Comparison of ENCODE assay signal across 10 mouse cellular contexts in genomic region chr13:90279355-90279754, GRCm38 (mm10).
DNase-seq lines count a peak whose midpoint lies in the region; ATAC-seq and TF ChIP-seq lines count a peak whose summit lies in the region.
"Had no signal": no experiment of that assay in that cellular context is flagged by ENCODE, and none has a peak within 500 bp of the region (broad histone marks: within the 10 kb centered on the region; RNA-seq: fewer than 3 reads in every experiment).

No protein-coding gene starts in this region.

- no peak overlapping the region for H3K4me2 ChIP-seq in neural tube, embryonic 11.5 days (ENCODE audit: low read depth)
- no peak overlapping the region for H3K4me2 ChIP-seq in heart, embryonic 13.5 days
- H3K4me2 ChIP-seq in hindbrain, postnatal 0 days (ENCODE audit: low read depth, low read length): no peak overlapping the region

- H3K9ac ChIP-seq in neural tube, embryonic 11.5 days (ENCODE audit: low read length): no peak overlapping the region
- no peak overlapping the region for H3K9ac ChIP-seq in heart, embryonic 13.5 days
- H3K9ac ChIP-seq in hindbrain, postnatal 0 days (replicated peaks; ENCODE audit: low read length): no peak overlapping the region
- H3K9ac ChIP-seq: liver, embryonic 14.5 days had no signal

- peak; percentile 12 to 17 for DNase-seq in heart, adult 18-20 months
- DNase-seq in heart, embryonic 10.5 days (ENCODE audit: low spot score): no peak
- no peak for DNase-seq in neural tube, embryonic 11.5 days (ENCODE audit: low spot score)
- no peak for DNase-seq in neural tube, embryonic 10.5 days (ENCODE audit: extremely low spot score, low spot score)
- DNase-seq in hindbrain, postnatal 0 days (ENCODE audit: low spot score): peak; percentile 39
- no peak for DNase-seq in embryo, embryonic 10 days (ENCODE audit: low spot score)
- no peak for DNase-seq in ovary, postnatal 10 days (ENCODE audit: low spot score)

- ATAC-seq in neural tube, embryonic 11.5 days (ENCODE audit: insufficient read depth, low FRiP score, low TSS enrichment): peak; percentile 23; the same call in 1 of the 2 replicates
- ATAC-seq in heart, embryonic 13.5 days (ENCODE audit: extremely low read depth, insufficient number of reproducible peaks, low FRiP score, low TSS enrichment): no peak; the same call in 1 of the 2 replicates
- peak; percentile 73 for ATAC-seq in hindbrain, postnatal 0 days

- no peak for TF ChIP-seq CTCF in hindbrain, postnatal 0 days (IDR thresholded peaks at IDR 0.05; ENCODE audit: low read depth)

- no peaks in the 10 kb centered on the region for H3K27me3 ChIP-seq in heart, embryonic 10.5 days (ENCODE audit: insufficient read depth, poor library complexity, severe bottlenecking)
- H3K27me3 ChIP-seq in neural tube, embryonic 11.5 days (ENCODE audit: control insufficient read depth, insufficient read depth, low read length): no peaks in the 10 kb centered on the region
- H3K27me3 ChIP-seq in heart, embryonic 13.5 days (replicated peaks): no peaks in the 10 kb centered on the region
- H3K27me3 ChIP-seq in hindbrain, postnatal 0 days (ENCODE audit: insufficient read depth, low read length): no peaks in the 10 kb centered on the region

- H3K4me3 ChIP-seq in heart, embryonic 10.5 days: no peak overlapping the region
- H3K4me3 ChIP-seq in neural tube, embryonic 11.5 days (ENCODE audit: low read depth, low read length): no peak overlapping the region
- H3K4me3 ChIP-seq in heart, embryonic 13.5 days: no peak overlapping the region
- no peak overlapping the region for H3K4me3 ChIP-seq in hindbrain, postnatal 0 days (ENCODE audit: low read length)

- H3K27ac ChIP-seq in heart, embryonic 10.5 days: no peak overlapping the region
- H3K27ac ChIP-seq in neural tube, embryonic 11.5 days (ENCODE audit: low read depth, low read length): no peak overlapping the region
- H3K27ac ChIP-seq in heart, embryonic 13.5 days (replicated peaks): peak overlapping the region; percentile 84
- H3K27ac ChIP-seq in hindbrain, postnatal 0 days: peak overlapping the region; percentile 49; the same call in 1 of the 2 replicates
- H3K27ac ChIP-seq: liver, embryonic 14.5 days; macrophage had no signal

- H3K9me3 ChIP-seq in heart, embryonic 10.5 days: no peaks in the 10 kb centered on the region
- no peaks in the 10 kb centered on the region for H3K9me3 ChIP-seq in neural tube, embryonic 11.5 days (ENCODE audit: control insufficient read depth, low read length)
- no peaks in the 10 kb centered on the region for H3K9me3 ChIP-seq in heart, embryonic 13.5 days
- H3K9me3 ChIP-seq in hindbrain, postnatal 0 days (ENCODE audit: low read length): no peaks in the 10 kb centered on the region

- peaks cover 6% of the 10 kb centered on the region; the same call in 1 of the 2 replicates for H3K4me1 ChIP-seq in heart, embryonic 10.5 days
- no peaks in the 10 kb centered on the region for H3K4me1 ChIP-seq in neural tube, embryonic 11.5 days (ENCODE audit: control insufficient read depth, insufficient read depth, low read length)
- peaks cover 14% of the 10 kb centered on the region for H3K4me1 ChIP-seq in heart, embryonic 13.5 days
- no peaks in the 10 kb centered on the region for H3K4me1 ChIP-seq in hindbrain, postnatal 0 days (ENCODE audit: insufficient read depth, low read length)

- H3K36me3 ChIP-seq in heart, embryonic 10.5 days: no peaks in the 10 kb centered on the region
- H3K36me3 ChIP-seq in neural tube, embryonic 11.5 days (ENCODE audit: control insufficient read depth, insufficient read depth, low read length): no peaks in the 10 kb centered on the region
- no peaks in the 10 kb centered on the region for H3K36me3 ChIP-seq in heart, embryonic 13.5 days
- H3K36me3 ChIP-seq in hindbrain, postnatal 0 days (ENCODE audit: insufficient read depth, low read length): no peaks in the 10 kb centered on the region

Comparison
In these comparisons a context has a peak if more than half of its experiments do, and no peak if none do; other contexts are left out.
1. DNase-seq: peak in heart, adult 18-20 months (2 of 2) and hindbrain, postnatal 0 days (single experiment); none in heart, embryonic 10.5 days (single experiment), neural tube, embryonic 11.5 days (single experiment), neural tube, embryonic 10.5 days (single experiment), embryo, embryonic 10 days (single experiment) and ovary, postnatal 10 days (single experiment).
2. H3K27ac ChIP-seq: peak in heart, embryonic 13.5 days (single experiment) and hindbrain, postnatal 0 days (single experiment); none in heart, embryonic 10.5 days (single experiment) and neural tube, embryonic 11.5 days (single experiment).